Mouse (Mus musculus) cerebellum, adult 2 months (tissue): ENCODE measurements at regions not wholly inside any gene's neighbourhood (a gene's known extent, or its start where the extent isn't known, plus 50 kb on each side); places are given as distances from the start of the nearest gene placed in this dataset.

Experiments used
- DNase-seq, 2 experiments: peaks; one replicate each; pipeline ENCODE4 v3.0.0; 2021
- H3K27ac ChIP-seq: fragments of 200-500 bp; 2 replicates; pipeline ENCODE4 v1.5.1; 2012; ENCODE audit warnings: low read length, control low read depth, inconsistent platforms; ENCODE audit not compliant: insufficient read depth
- H3K27me3 ChIP-seq: fragments of 200-500 bp; 2 replicates; pipeline ENCODE4 v1.6.1; 2012; ENCODE audit warnings: inconsistent platforms, mild to moderate bottlenecking, low read length, moderate library complexity; ENCODE audit not compliant: control insufficient read depth, insufficient read depth
- H3K4me1 ChIP-seq: fragments of 200-500 bp; 2 replicates; pipeline ENCODE4 v1.6.1; 2011; ENCODE audit warnings: low read length; ENCODE audit not compliant: control insufficient read depth, insufficient read depth
- H3K4me3 ChIP-seq: fragments of 200-500 bp; replicated peaks from 2 replicates; pipeline ENCODE3; 2011; ENCODE audit warnings: mild to moderate bottlenecking, low read depth, low read length, control low read depth; ENCODE audit not compliant: insufficient read depth
- CTCF ChIP-seq: fragments of 200-500 bp; IDR thresholded peaks from 2 replicates; pipeline ENCODE4 v1.5.1; 2011; ENCODE audit warnings: low read depth, mild to moderate bottlenecking, control low read depth, low read length, moderate library complexity, borderline replicate concordance; ENCODE audit not compliant: insufficient read depth
- POLR2A ChIP-seq: fragments of 200-500 bp; IDR thresholded peaks from 2 replicates; pipeline ENCODE4 v1.6.1; 2011; ENCODE audit warnings: low read length, control low read depth, borderline replicate concordance; ENCODE audit not compliant: insufficient read depth
- WGBS: fragments of 180-500 bp; shearing (Covaris S2); methylation state at CpG from one replicate; pipeline ENCODE4 v1.1.7; 2018; 5-methylcytosine and 5-hydroxymethylcytosine counted together

DNA sequence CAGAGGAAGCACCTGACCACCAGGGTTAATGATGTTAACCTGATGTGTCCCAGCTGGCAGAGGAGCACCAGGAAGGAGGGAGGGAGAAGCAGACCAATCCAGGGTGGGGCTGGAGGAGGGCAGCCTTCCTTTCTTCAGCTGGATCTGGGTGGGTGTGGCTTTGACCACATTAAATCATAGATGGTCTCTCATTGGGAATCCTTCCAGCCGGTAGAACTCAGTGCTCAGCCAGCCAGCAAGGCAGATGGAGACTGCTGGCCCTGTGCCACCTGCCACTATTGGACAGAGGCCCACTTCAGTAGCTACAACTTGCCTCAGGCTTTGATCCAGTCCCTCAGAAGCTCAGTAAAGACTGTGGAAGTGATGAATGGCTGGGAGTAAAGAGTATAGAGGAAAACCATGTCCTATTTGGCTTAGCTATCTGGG is 386.1 kb downstream of the Cmpk2 start:
- 0% methylated on average over 1 of the region's 1 CpGs for WGBS
- Histone ChIP-seq H3K4me3 (no peak overlapping the region), H3K4me1 (peaks cover 7% of the 10 kb centered on the region), H3K27ac (no peak overlapping the region), H3K27me3 (no peaks in the 10 kb centered on the region)
- peak; percentile 78 to 83 for DNase-seq
- TF ChIP-seq POLR2A (no peak), CTCF (no peak)

DNA sequence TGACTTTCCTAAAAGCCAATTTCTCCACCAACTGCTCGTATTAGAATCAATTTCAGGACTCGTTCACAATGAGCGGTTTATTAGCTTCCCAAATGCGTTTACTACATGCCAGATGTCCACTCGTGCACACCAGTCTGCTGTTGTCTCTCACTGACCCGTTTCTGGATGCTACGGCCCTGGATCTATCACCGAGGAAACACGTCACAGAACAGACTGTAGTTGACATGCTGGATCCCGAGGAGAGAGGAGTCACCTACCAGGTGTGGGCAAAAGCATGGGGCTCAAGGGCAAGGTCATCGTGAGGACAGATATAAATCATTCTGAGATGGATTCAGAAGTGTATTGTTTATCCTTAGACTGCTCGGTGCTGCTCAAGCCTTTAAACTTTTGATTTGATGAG is 375.9 kb downstream of the Cmpk2 start:
- Histone ChIP-seq H3K27me3 (no peaks in the 10 kb centered on the region; the same call in 1 of the 2 replicates), H3K27ac (no peak overlapping the region), H3K4me1 (no peaks in the 10 kb centered on the region), H3K4me3 (no peak overlapping the region)
- no peak for DNase-seq
- 40% methylated on average over 12 of the region's 12 CpGs for WGBS
- TF ChIP-seq POLR2A = no peak
- TF ChIP-seq CTCF = no peak

DNA sequence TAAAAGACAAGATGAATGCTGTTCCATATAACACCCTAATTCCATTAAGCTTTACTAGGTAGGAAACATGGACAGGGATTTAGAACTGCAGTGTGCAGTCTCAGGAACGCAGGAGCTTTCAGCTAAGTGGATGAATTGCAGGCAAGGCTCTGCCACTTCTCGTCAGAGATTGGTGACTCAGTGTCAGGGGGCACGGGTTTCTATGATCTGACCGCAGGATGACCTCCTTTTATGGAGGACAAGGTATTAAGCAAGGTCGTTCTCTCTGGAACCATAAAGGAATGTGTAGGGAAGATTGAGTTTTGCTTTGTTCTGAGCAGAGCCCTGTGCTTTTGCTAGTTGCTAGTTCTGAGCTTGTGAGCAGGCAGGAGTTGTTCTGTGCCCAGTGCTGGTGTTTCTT is 373.7 kb downstream of the Cmpk2 start:
- Histone ChIP-seq H3K27me3 (no peaks in the 10 kb centered on the region; the same call in 1 of the 2 replicates), H3K4me3 (no peak overlapping the region), H3K4me1 (no peaks in the 10 kb centered on the region), H3K27ac (no peak overlapping the region)
- 80% methylated on average over 5 of the region's 5 CpGs for WGBS
- no peak for DNase-seq
- TF ChIP-seq CTCF (no peak), POLR2A (no peak)

DNA sequence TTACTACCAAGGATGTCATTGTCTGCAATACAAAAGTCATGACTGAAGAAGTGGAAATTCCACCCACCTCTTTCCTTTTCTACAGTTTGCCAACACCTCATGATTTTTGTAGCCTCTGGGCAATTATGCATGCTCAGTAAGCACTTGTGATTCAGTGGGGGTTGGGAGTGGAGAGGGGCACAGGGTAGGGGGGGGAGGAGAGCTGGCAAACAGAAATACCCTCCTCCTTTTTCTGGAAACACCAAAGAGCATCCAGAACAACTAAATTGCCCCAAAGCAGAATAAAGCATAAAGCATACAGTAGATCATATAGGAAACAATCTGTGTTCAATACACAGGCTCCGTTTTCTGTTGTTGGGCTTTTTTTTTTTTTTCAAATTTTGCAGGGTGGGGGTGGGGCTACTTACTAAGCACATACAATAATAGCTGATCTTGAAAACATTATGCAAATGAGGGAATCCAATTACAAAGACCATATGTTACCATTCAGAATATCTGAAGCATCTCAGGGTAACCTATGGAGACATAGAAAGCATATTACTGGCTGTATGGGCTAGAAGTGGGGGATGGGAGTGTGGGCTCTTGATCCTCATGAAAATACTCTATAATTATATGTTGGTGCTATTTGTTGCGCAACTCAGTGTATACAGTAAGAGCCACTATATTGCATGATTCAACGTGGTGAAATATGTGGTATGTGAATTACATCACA is 352.4 kb downstream of the Cmpk2 start:
- WGBS = 56% methylated on average over 3 of the region's 3 CpGs
- Histone ChIP-seq H3K27me3 (no peaks in the 10 kb centered on the region), H3K4me1 (peaks cover 4% of the 10 kb centered on the region; the same call in 1 of the 2 replicates), H3K4me3 (no peak overlapping the region), H3K27ac (no peak overlapping the region)
- DNase-seq = no peak
- TF ChIP-seq CTCF = no peak
- TF ChIP-seq POLR2A = no peak

DNA sequence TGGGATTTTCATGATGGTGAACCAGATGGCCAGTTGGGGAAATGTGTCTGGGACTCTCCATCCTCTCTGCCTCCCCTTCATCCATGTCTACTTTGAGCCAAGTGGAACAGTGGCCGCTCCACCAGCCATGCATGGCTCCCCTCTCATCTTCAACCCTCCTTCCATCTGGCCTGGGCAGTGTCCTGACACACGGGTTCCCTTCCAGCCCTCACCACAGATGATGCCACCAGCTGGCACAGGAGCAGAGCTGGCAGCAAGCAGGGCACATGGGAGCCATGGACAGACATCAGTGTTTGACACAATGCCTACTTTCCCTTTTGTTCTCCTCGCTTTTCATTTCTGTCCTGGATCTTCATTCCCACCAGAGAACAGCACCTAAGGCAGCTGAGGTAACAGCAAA is 348.9 kb downstream of the Cmpk2 start:
- Histone ChIP-seq H3K4me3 (no peak overlapping the region), H3K27ac (no peak overlapping the region), H3K4me1 (peaks cover 4% of the 10 kb centered on the region; the same call in 1 of the 2 replicates), H3K27me3 (no peaks in the 10 kb centered on the region)
- DNase-seq = peak; percentile 47 to 66
- 23% methylated on average over 3 of the region's 3 CpGs for WGBS
- TF ChIP-seq CTCF (no peak), POLR2A (no peak)

DNA sequence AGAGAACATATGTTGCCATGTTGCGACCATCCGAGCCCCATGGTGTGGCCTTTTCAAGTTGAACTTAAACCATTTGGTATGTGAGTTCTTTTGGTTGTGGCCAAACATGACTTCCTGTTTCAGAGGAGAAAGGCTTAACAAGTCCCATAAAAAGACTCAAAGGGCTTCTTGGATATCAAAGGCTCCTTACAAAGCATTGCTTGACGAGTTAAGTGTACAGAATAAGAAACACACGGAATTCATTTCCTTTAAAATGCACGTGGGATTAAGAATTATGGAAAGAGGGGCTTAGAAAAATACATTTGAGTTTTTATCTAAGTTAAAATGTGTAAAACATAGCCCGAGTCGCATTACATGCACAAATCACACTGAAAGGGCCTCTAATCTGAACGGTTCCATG is 346.8 kb downstream of the Cmpk2 start:
- Histone ChIP-seq H3K27me3 (no peaks in the 10 kb centered on the region), H3K27ac (no peak overlapping the region), H3K4me3 (no peak overlapping the region), H3K4me1 (peaks cover 4% of the 10 kb centered on the region; the same call in 1 of the 2 replicates)
- no peak for DNase-seq
- 93% methylated on average over 8 of the region's 8 CpGs for WGBS
- TF ChIP-seq POLR2A = no peak
- TF ChIP-seq CTCF = no peak

DNA sequence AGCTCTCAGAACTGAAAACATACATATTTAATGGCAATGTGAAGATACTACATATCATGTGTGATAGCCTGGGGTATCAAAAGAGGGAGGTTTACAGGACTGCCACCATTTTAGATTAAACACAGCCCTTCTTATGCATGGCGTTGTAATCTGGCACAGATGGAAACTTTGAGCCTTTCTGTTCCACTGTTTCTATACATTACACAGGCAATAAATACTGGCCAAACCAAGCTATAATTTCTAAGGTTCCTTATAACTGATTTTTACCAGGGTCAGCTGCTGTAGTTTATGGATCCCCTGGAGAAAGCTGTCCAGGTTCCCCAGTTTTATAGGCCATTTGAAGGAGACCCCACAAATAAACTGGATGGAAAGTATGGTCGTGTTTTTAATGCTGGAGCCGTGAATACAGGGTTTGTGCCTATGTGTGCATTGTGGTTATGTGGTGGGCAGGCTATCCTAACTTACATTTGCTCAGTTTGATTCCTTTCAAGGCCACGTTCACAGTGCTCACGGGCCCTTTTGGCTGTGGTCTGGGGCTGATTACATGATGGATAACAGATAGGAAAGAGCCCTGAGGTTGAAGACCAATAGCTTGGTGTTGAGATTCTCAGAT is 341.7 kb downstream of the Cmpk2 start:
- Histone ChIP-seq H3K27ac (no peak overlapping the region), H3K4me3 (no peak overlapping the region), H3K4me1 (no peaks in the 10 kb centered on the region), H3K27me3 (no peaks in the 10 kb centered on the region)
- no peak for TF ChIP-seq POLR2A
- TF ChIP-seq CTCF = no peak
- no peak for DNase-seq
- WGBS = 91% methylated on average over 5 of the region's 5 CpGs

DNA sequence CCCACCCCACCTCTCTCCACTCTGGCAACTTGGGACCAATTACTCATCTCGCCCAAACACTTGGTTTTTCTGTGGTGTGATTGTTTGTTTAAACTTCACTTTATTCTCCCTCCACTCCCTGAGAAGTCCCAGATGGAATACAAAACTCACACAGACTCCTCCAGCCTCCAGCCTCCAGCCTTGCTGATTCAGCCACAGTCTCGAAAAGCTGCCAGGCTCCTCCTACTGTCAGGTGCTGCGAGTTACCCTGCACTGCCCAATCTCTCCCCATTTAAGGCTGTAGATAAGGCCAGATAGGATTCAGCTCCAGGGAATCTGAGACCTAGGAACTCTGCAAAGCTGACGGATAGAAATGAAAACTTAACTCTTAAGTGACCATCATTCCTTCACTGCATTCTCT is 340.7 kb downstream of the Cmpk2 start:
- H3K4me3 ChIP-seq = no peak overlapping the region
- 38% methylated on average over 4 of the region's 4 CpGs for WGBS
- no peak for DNase-seq
- H3K4me1 ChIP-seq = no peaks in the 10 kb centered on the region; the same call in 1 of the 2 replicates
- H3K27ac ChIP-seq = no peak overlapping the region
- TF ChIP-seq POLR2A = no peak
- no peak for TF ChIP-seq CTCF
- H3K27me3 ChIP-seq = no peaks in the 10 kb centered on the region
